Mouse (Mus musculus) CH12.LX (cell line): ENCODE data around the gene Rnf6.

Experiments
- CTCF ChIP-seq, 2 experiments: IDR thresholded peaks in 1 of 2; conservative IDR thresholded peaks in 1 of 2; 2 replicates each; pipeline ENCODE4 v1.5.1; 2011 to 2012; ENCODE audit warnings: low read depth in 2 of 2, low read length in 2 of 2, improper control_type of control experiment in 1 of 2, inconsistent platforms in 1 of 2, mild to moderate bottlenecking in 1 of 2, moderate library complexity in 1 of 2
- EP300 ChIP-seq: IDR thresholded peaks from 2 replicates; pipeline ENCODE4 v1.6.1; 2011; ENCODE audit warnings: low read length, improper control_type of control experiment
- TBP ChIP-seq: conservative IDR thresholded peaks from 2 replicates; pipeline ENCODE4 v1.6.1; 2011; ENCODE audit warnings: low read depth, low read length, improper control_type of control experiment
- USF1 ChIP-seq: IDR thresholded peaks from 2 replicates; pipeline ENCODE4 v1.6.1; 2014; ENCODE audit warnings: low read depth, mild to moderate bottlenecking, inconsistent platforms, low read length, improper control_type of control experiment
- ZNF384 ChIP-seq: IDR thresholded peaks from 2 replicates; pipeline ENCODE4 v1.6.1; 2012; ENCODE audit warnings: low read depth, low read length, improper control_type of control experiment, inconsistent platforms

GRCm38 (mm10) chr5:146221722-146222121 is 367 bp upstream of the Rnf6 start:
- TF ChIP-seq ZNF384 (no peak), TBP (no peak), CTCF (conservative IDR thresholded peaks at IDR 0.05 in 1 of 2, IDR thresholded peaks at IDR 0.05 in 1 of 2; ENCODE audit: low read depth in 2 of 2, low read length in 2 of 2) (no peak), EP300 (no peak), USF1 (no peak)
